Mouse (Mus musculus) gastrocnemius, postnatal 25 days (tissue): Measurements from ENCODE around the gene Gmip. TPM values are rescaled to one million over a fixed set of nuclear protein-coding genes. Genes with fewer than 3 reads are reported as not detected.

ENCODE experiments used
- DNase-seq: peaks from one replicate; pipeline ENCODE4 v3.0.0; 2022
- total RNA-seq, 2 experiments: library from RNA; stranded (reverse); gene quantifications; 1 replicate in 1 of 2; 2 replicates in 1 of 2; pipeline ENCODE4 v1.2.3; 2021

Gmip gene
- total RNA-seq, 2 experiments from 2014 or later: 1.8 to 3.8 TPM

DNA sequence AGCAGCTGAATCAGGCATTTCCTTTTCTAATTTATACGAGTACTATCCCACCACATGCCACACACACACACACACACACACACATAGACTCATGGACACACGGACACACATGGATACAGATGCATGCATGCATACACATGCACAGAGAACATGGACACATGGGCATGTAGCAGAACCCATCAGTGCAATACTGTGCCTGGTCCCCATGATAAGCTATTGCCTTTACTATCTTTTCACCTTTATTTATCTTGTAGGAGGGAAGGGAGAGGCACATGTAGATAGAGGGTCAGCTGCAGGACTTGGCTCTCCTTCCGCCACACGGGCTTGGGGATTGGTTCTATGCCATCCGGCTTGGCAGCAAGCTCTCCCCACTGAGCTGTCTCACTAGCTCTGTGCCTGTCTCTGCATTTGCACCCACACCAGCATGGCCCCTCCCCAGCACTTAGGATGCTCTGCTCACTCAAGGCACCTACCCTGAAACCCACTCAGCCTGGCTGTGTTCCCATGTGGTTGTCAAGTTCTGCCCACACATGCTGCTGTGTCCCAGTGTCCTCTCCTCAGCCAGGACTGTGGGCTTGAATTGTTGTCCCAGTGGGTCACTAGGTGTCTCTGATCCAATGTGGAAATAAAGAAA, 55.0 kb downstream of the Gmip start:
- no peak for DNase-seq

- no peak for DNase-seq
Measured at GRCm38 (mm10) chr8:69864180-69864579, 55.7 kb downstream of the Gmip start.

GRCm38 (mm10) chr8:69867696-69868326, 59.3 kb downstream of the Gmip start:
- DNase-seq: no peak

DNA sequence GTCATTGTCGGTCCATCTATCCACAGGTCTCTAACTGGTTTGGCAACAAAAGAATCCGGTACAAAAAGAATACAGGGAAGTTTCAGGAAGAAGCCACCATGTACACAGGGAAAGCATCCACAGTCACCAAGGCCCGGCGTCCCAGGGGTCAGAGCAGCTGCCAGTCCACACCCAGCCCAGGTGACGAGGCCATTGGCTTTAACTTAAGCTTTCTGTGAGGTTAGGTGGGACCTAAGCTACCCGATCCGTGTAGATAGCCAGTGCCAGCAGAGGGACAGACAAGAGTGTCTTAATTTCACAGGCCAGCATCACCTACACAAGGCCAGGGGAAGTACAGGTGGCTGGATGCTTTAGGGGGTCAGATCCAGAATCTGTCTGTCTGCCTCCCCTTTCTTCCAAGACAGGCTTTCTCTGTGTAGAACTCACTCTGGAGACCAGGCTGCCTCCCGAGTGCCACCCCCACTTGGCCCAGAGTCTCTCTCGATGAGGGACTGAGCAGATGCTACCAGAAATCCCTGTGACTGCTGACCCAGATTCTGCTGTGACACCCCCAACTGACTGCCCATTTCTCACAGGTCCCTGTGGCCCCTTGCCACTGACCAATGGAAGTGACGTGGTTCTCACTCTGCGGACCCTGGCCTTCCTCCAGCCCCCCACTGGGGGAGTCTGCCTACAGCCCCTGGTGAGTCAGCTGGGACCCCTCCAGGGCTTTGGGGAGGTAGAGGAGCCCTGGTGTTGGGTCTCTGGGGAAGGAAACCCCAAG, 61.7 kb downstream of the Gmip start:
- DNase-seq: no peak

- DNase-seq: no peak
Measured at GRCm38 (mm10) chr8:69870907-69871306, 62.4 kb downstream of the Gmip start.

Other genes with a start within 250 kb of the Gmip start
- gene Zfp868, start 183.1 kb upstream of the Gmip start, total RNA-seq: 1 to 10 TPM; 5.1 to 5.8 TPM
- gene Zfp964, start 154.2 kb upstream of the Gmip start, total RNA-seq: under 1 TPM; 0.59 to 0.74 TPM
- 10 to 100 TPM; 10.4 to 10.8 TPM for gene Zfp869, start 98.0 kb upstream of the Gmip start, total RNA-seq
- gene Zfp963, start 58.7 kb upstream of the Gmip start, total RNA-seq: 1 to 10 TPM; 2.5 to 2.7 TPM
- gene Gm20422, start 33.8 kb upstream of the Gmip start, total RNA-seq: 1 to 10 TPM; 2.1 to 2.8 TPM
- 10 to 100 TPM in 1 of 2 experiments, 1 to 10 TPM in 1; 9.4 to 11.3 TPM for gene Atp13a1, start 17.5 kb upstream of the Gmip start, total RNA-seq
- 10 to 100 TPM; 11.5 to 12.8 TPM for gene Zfp866, start 17.5 kb upstream of the Gmip start, total RNA-seq
- gene Lpar2, start 13.8 kb downstream of the Gmip start, total RNA-seq: under 1 TPM; 0.05 to 0.08 TPM
- gene Pbx4, start 23.8 kb downstream of the Gmip start, total RNA-seq: not detected
- 10 to 100 TPM in 1 of 2 experiments, 1 to 10 TPM in 1; 4.0 to 13.6 TPM for gene Cilp2, start 79.0 kb downstream of the Gmip start, total RNA-seq
- not detected for gene Tssk6, start 93.5 kb downstream of the Gmip start, total RNA-seq
- gene Ndufa13, start 93.9 kb downstream of the Gmip start, total RNA-seq: 100 to 1,000 TPM; 338 to 343 TPM
- 1 to 10 TPM; 5.6 to 6.9 TPM for gene Yjefn3, start 94.0 kb downstream of the Gmip start, total RNA-seq
- gene Gatad2a, start 187.7 kb downstream of the Gmip start, total RNA-seq: 10 to 100 TPM; 25.4 to 26.2 TPM
- gene Mau2, start 234.1 kb downstream of the Gmip start, total RNA-seq: 10 to 100 TPM; 24.5 to 25.1 TPM
- gene Sugp1, start 234.1 kb downstream of the Gmip start, total RNA-seq: 10 to 100 TPM; 13.1 to 15.5 TPM